Mouse (Mus musculus) heart, embryonic 13.5 days (tissue): ENCODE measurements around the gene S100a2. TPM values are rescaled to one million over a fixed set of nuclear protein-coding genes. Genes with fewer than 3 reads are reported as not detected.

Experiments
- ATAC-seq: fragments of 200-750 bp; cut with Nextera tagmentation; 2 replicates; pipeline ENCODE4 v1.8.0; 2017; ENCODE audit warnings: moderate TSS enrichment; ENCODE audit not compliant: insufficient number of reproducible peaks, low FRiP score, low TSS enrichment; ENCODE audit errors: extremely low read depth
- H3K27ac ChIP-seq: fragments of 300-500 bp; sonication (generic); replicated peaks from 2 replicates; pipeline ENCODE4 v1.5.1; 2015; ENCODE audit warnings: moderate library complexity, mild to moderate bottlenecking, inconsistent platforms
- H3K27me3 ChIP-seq: fragments of 300-500 bp; sonication (generic); replicated peaks from 2 replicates; pipeline ENCODE4 v1.6.1; 2015; ENCODE audit warnings: mild to moderate bottlenecking, inconsistent platforms
- H3K36me3 ChIP-seq: fragments of 300-500 bp; sonication (generic); 2 replicates; pipeline ENCODE4 v1.6.1; 2015; ENCODE audit warnings: mild to moderate bottlenecking, inconsistent platforms
- H3K4me1 ChIP-seq: fragments of 300-500 bp; sonication (generic); 2 replicates; pipeline ENCODE4 v1.6.1; 2015; ENCODE audit warnings: inconsistent platforms
- H3K4me2 ChIP-seq: fragments of 300-500 bp; sonication (generic); 2 replicates; pipeline ENCODE4 v1.6.1; 2015; ENCODE audit warnings: inconsistent platforms, mild to moderate bottlenecking, moderate library complexity
- H3K4me3 ChIP-seq: fragments of 300-500 bp; sonication (generic); 2 replicates; pipeline ENCODE4 v1.5.1; 2015; ENCODE audit warnings: moderate library complexity, mild to moderate bottlenecking, inconsistent platforms
- H3K9ac ChIP-seq: fragments of 300-500 bp; sonication (generic); 2 replicates; pipeline ENCODE4 v1.6.1; 2015; ENCODE audit warnings: inconsistent platforms, mild to moderate bottlenecking, moderate library complexity
- H3K9me3 ChIP-seq: fragments of 300-500 bp; sonication (generic); 2 replicates; pipeline ENCODE4 v1.6.1; 2016; ENCODE audit warnings: inconsistent platforms
- WGBS: fragments of 180-500 bp; shearing (Covaris S2); methylation state at CpG from one replicate; pipeline ENCODE4 v1.1.7; 2015; ENCODE audit warnings: mixed read lengths; 5-methylcytosine and 5-hydroxymethylcytosine counted together
- polyA plus RNA-seq: library from polyadenylated mRNA; unstranded; fragments of >200 nt; fragmentation: Nextera tagmentation; extraction: Ambion mirVana; gene quantifications from 2 replicates; pipeline ENCODE4 v1.2.1, GENCODE M21; 2015

The S100a2 gene
- polyA plus RNA-seq, 1 experiment from 2014 or later, result not detected

- no peak overlapping the region for H3K9ac ChIP-seq
- H3K4me2 ChIP-seq, result no peak overlapping the region
- H3K27ac ChIP-seq, result no peak overlapping the region
- H3K4me1 ChIP-seq, result no peaks in the 10 kb centered on the region
- H3K9me3 ChIP-seq, result no peaks in the 10 kb centered on the region
- 65% methylated on average over 7 of the region's 7 CpGs for whole genome bisulfite sequencing
- ATAC-seq, result no peak
- H3K27me3 ChIP-seq, result peaks cover 4% of the 10 kb centered on the region; the same call in 1 of the 2 replicates
- no peaks in the 10 kb centered on the region for H3K36me3 ChIP-seq
- no peak overlapping the region for H3K4me3 ChIP-seq
Measured at GRCm38 (mm10) chr3:90640981-90641380, 50.9 kb downstream of the S100a2 start.

Other genes starting within 250 kb of the S100a2 start
- gene Slc27a3, start 200.3 kb upstream of the S100a2 start, polyA plus RNA-seq, result 5.5 and 7.2 TPM in 2 replicates
- gene Ints3, start 156.6 kb upstream of the S100a2 start, polyA plus RNA-seq, result 17.5 and 19.8 TPM in 2 replicates
- gene Npr1, start 124.4 kb upstream of the S100a2 start, polyA plus RNA-seq, result 9.7 and 11.4 TPM in 2 replicates
- gene Ilf2, start 114.1 kb upstream of the S100a2 start, polyA plus RNA-seq, result 116 and 125 TPM in 2 replicates
- gene Snapin, start 99.2 kb upstream of the S100a2 start, polyA plus RNA-seq, result 72.8 and 74.7 TPM in 2 replicates
- 92.0 and 98.5 TPM in 2 replicates for gene Chtop, start 80.7 kb upstream of the S100a2 start, polyA plus RNA-seq
- 203 and 220 TPM in 2 replicates for gene S100a1, start 75.9 kb upstream of the S100a2 start, polyA plus RNA-seq
- gene S100a13, start 75.8 kb upstream of the S100a2 start, polyA plus RNA-seq, result 70.4 and 73.4 TPM in 2 replicates
- 0.17 and 0.28 TPM in 2 replicates for gene S100a14, start 63.4 kb upstream of the S100a2 start, polyA plus RNA-seq
- 62.7 and 65.2 TPM in 2 replicates for gene S100a16, start 53.0 kb upstream of the S100a2 start, polyA plus RNA-seq
- 0.27 and 0.32 TPM in 2 replicates for gene S100a3, start 29.7 kb upstream of the S100a2 start, polyA plus RNA-seq
- gene Gm42674, start 11.7 kb downstream of the S100a2 start, polyA plus RNA-seq, result not detected in 2 replicates
- gene S100a4, start 13.5 kb downstream of the S100a2 start, polyA plus RNA-seq, result 2.4 and 3.1 TPM in 2 replicates
- gene S100a5, start 18.3 kb downstream of the S100a2 start, polyA plus RNA-seq, result not detected in 2 replicates
- gene S100a6, start 22.6 kb downstream of the S100a2 start, polyA plus RNA-seq, result 38.1 and 38.2 TPM in 2 replicates
- gene S100a7a, start 63.8 kb downstream of the S100a2 start, polyA plus RNA-seq, result not detected in 2 replicates
- gene S100a8, start 78.7 kb downstream of the S100a2 start, polyA plus RNA-seq, result 10.4 and 15.2 TPM in 2 replicates
- 5.2 and 10.9 TPM in 2 replicates for gene S100a9, start 105.5 kb downstream of the S100a2 start, polyA plus RNA-seq
- gene Pglyrp4, start 136.7 kb downstream of the S100a2 start, polyA plus RNA-seq, result not detected in 2 replicates
- gene Gm5849, start 187.6 kb downstream of the S100a2 start, polyA plus RNA-seq, result not detected in 2 replicates